Mouse (Mus musculus): ENCODE data around the gene H60b.
"Not testable (repeated sequence)": the region's sequence is repeated elsewhere in the genome, so short reads cannot be mapped to it uniquely, and the experiment has no call there.

- not testable (repeated sequence) for TF ChIP-seq CTCF, EP300 (IDR thresholded peaks at IDR 0.05; ENCODE audit: low read depth)
Measured at GRCm38 (mm10) chr10:22167061-22167460, 8.7 kb downstream of the H60b start.

All from liver, postnatal 0 days (tissue).